Mouse (Mus musculus): ENCODE results near the gene Popdc3. TPM values are rescaled to one million over a fixed set of nuclear protein-coding genes. Genes with fewer than 3 reads are reported as not detected.
"Not testable (repeated sequence)": the region's sequence is repeated elsewhere in the genome, so short reads cannot be mapped to it uniquely, and the experiment has no call there.

The Popdc3 gene
- polyA plus RNA-seq, 1 experiment: not detected

GRCm38 (mm10) chr10:45324159-45324558 is 146.3 kb downstream of the Popdc3 start:
- Histone ChIP-seq H3K36me3 (ENCODE audit: control insufficient read depth) (no peaks in the 10 kb centered on the region), H3K9me3 (ENCODE audit: control insufficient read depth, low read length) (no peaks in the 10 kb centered on the region), H3K4me3 (replicated peaks) (no peak overlapping the region), H3K27me3 (ENCODE audit: control insufficient read depth) (no peaks in the 10 kb centered on the region), H3K4me1 (ENCODE audit: control insufficient read depth) (no peaks in the 10 kb centered on the region)
- TF ChIP-seq GATA1 (IDR thresholded peaks at IDR 0.05; ENCODE audit: low read length) (no peak), TAL1 (IDR thresholded peaks at IDR 0.05; ENCODE audit: low read length) (no peak)

GRCm38 (mm10) chr10:45328196-45329000 is 150.5 kb downstream of the Popdc3 start:
- Histone ChIP-seq H3K36me3 (ENCODE audit: control insufficient read depth) (no peaks in the 10 kb centered on the region), H3K9me3 (ENCODE audit: control insufficient read depth, low read length) (no peaks in the 10 kb centered on the region), H3K27me3 (ENCODE audit: control insufficient read depth) (peaks cover 4% of the 10 kb centered on the region), H3K4me1 (ENCODE audit: control insufficient read depth) (no peaks in the 10 kb centered on the region), H3K4me3 (replicated peaks) (no peak overlapping the region)
- TF ChIP-seq TAL1 (IDR thresholded peaks at IDR 0.05; ENCODE audit: low read length) (no peak), GATA1 (IDR thresholded peaks at IDR 0.05; ENCODE audit: low read length) (no peak)

- no peaks in the 10 kb centered on the region for H3K4me1 ChIP-seq (ENCODE audit: control insufficient read depth)
- H3K4me3 ChIP-seq (replicated peaks): no peak overlapping the region
- no peak for TF ChIP-seq GATA1 (IDR thresholded peaks at IDR 0.05; ENCODE audit: low read length)
- TF ChIP-seq TAL1 (IDR thresholded peaks at IDR 0.05; ENCODE audit: low read length): no peak
- H3K27me3 ChIP-seq (ENCODE audit: control insufficient read depth): peaks cover 45% of the 10 kb centered on the region
- no peaks in the 10 kb centered on the region for H3K9me3 ChIP-seq (ENCODE audit: control insufficient read depth, low read length)
- H3K36me3 ChIP-seq (ENCODE audit: control insufficient read depth): no peaks in the 10 kb centered on the region
Observed at GRCm38 (mm10) chr10:45334925-45335324, 157.0 kb downstream of the Popdc3 start.

- Histone ChIP-seq H3K4me3 (replicated peaks) (peak within 1 kb of the TSS; percentile 31), H3K9me3 (ENCODE audit: control insufficient read depth, low read length) (no peaks in the 10 kb centered on the region), H3K36me3 (ENCODE audit: control insufficient read depth) (no peaks in the 10 kb centered on the region), H3K4me1 (ENCODE audit: control insufficient read depth) (no peaks in the 10 kb centered on the region), H3K27me3 (ENCODE audit: control insufficient read depth) (peaks cover 45% of the 10 kb centered on the region)
- TF ChIP-seq GATA1 (IDR thresholded peaks at IDR 0.05; ENCODE audit: low read length) (no peak), TAL1 (IDR thresholded peaks at IDR 0.05; ENCODE audit: low read length) (no peak)
Observed at GRCm38 (mm10) chr10:45335434-45336422, 157.8 kb downstream of the Popdc3 start, which contains the start of gene Bves. TSS of gene Bves (plus strand) at chr10:45335772.

GRCm38 (mm10) chr10:45339106-45339505 is 161.2 kb downstream of the Popdc3 start:
- Histone ChIP-seq H3K9me3 (ENCODE audit: control insufficient read depth, low read length) (no peaks in the 10 kb centered on the region), H3K36me3 (ENCODE audit: control insufficient read depth) (no peaks in the 10 kb centered on the region), H3K27me3 (ENCODE audit: control insufficient read depth) (peaks cover 36% of the 10 kb centered on the region), H3K4me1 (ENCODE audit: control insufficient read depth) (no peaks in the 10 kb centered on the region), H3K4me3 (replicated peaks) (no peak overlapping the region)
- no peak for TF ChIP-seq TAL1 (IDR thresholded peaks at IDR 0.05; ENCODE audit: low read length)
- TF ChIP-seq GATA1 (IDR thresholded peaks at IDR 0.05; ENCODE audit: low read length): no peak

- Histone ChIP-seq H3K4me3 (replicated peaks) (no peak overlapping the region), H3K27me3 (ENCODE audit: control insufficient read depth) (no peaks in the 10 kb centered on the region), H3K4me1 (ENCODE audit: control insufficient read depth) (no peaks in the 10 kb centered on the region), H3K36me3 (ENCODE audit: control insufficient read depth) (no peaks in the 10 kb centered on the region), H3K9me3 (ENCODE audit: control insufficient read depth, low read length) (no peaks in the 10 kb centered on the region)
- no peak for TF ChIP-seq GATA1 (IDR thresholded peaks at IDR 0.05; ENCODE audit: low read length)
- TF ChIP-seq TAL1 (IDR thresholded peaks at IDR 0.05; ENCODE audit: low read length): no peak; the same call in 2 of the 3 replicates
Observed at GRCm38 (mm10) chr10:45344381-45344780, 166.5 kb downstream of the Popdc3 start.

GRCm38 (mm10) chr10:45345217-45345616 is 167.3 kb downstream of the Popdc3 start:
- no peaks in the 10 kb centered on the region for H3K4me1 ChIP-seq (ENCODE audit: control insufficient read depth)
- no peaks in the 10 kb centered on the region for H3K27me3 ChIP-seq (ENCODE audit: control insufficient read depth)
- no peak overlapping the region for H3K4me3 ChIP-seq (replicated peaks)
- H3K36me3 ChIP-seq (ENCODE audit: control insufficient read depth): no peaks in the 10 kb centered on the region
- TF ChIP-seq GATA1 (IDR thresholded peaks at IDR 0.05; ENCODE audit: low read length) (no peak), TAL1 (IDR thresholded peaks at IDR 0.05; ENCODE audit: low read length) (no peak)
- no peaks in the 10 kb centered on the region for H3K9me3 ChIP-seq (ENCODE audit: control insufficient read depth, low read length)

GRCm38 (mm10) chr10:45348143-45348542 is 170.2 kb downstream of the Popdc3 start:
- not testable (repeated sequence) for H3K9me3 ChIP-seq (ENCODE audit: control insufficient read depth, low read length); H3K27me3 ChIP-seq (ENCODE audit: control insufficient read depth); H3K36me3 ChIP-seq (ENCODE audit: control insufficient read depth); H3K4me3 ChIP-seq (replicated peaks); H3K4me1 ChIP-seq (ENCODE audit: control insufficient read depth)

- Histone ChIP-seq H3K9me3 (ENCODE audit: control insufficient read depth, low read length) (no peaks in the 10 kb centered on the region), H3K36me3 (ENCODE audit: control insufficient read depth) (no peaks in the 10 kb centered on the region), H3K27me3 (ENCODE audit: control insufficient read depth) (no peaks in the 10 kb centered on the region), H3K4me1 (ENCODE audit: control insufficient read depth) (no peaks in the 10 kb centered on the region), H3K4me3 (replicated peaks) (no peak overlapping the region)
- no peak for TF ChIP-seq TAL1 (IDR thresholded peaks at IDR 0.05; ENCODE audit: low read length)
- no peak for TF ChIP-seq GATA1 (IDR thresholded peaks at IDR 0.05; ENCODE audit: low read length)
Observed at GRCm38 (mm10) chr10:45356091-45356490, 178.2 kb downstream of the Popdc3 start.

All from erythroblast, embryonic 14.5 days (primary cell).